Mouse (Mus musculus): ENCODE results near the gene Cd302. TPM values are rescaled to one million over a fixed set of nuclear protein-coding genes. Genes with fewer than 3 reads are reported as not detected.

Gene Cd302
- 0.41 TPM for total RNA-seq (2023)

DNA sequence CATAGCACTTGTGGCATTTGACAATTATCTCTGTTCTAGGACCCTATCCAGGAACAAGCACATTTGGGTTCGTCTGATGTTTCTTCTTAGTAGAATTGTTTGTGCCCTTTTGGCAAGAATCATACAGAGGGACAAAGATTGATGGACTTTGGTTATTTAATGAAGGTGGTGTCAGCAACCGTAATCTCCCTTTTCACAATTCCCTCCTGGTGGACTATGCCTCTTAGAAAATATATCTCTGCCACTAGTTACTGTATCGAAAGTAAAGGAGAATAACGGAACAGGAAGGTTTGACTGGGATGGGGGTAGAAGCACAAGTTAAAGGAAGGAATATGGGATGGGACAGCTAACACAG, at the start of gene Cd302:
Gene Cd302, minus strand, starts transcription at position 22 of the 355 bp plus-strand sequence.

GRCm38 (mm10) chr2:60209703-60210651, 74.3 kb downstream of the Cd302 start, which contains the start of the genes Baz2b and March7:
Gene Baz2b, minus strand, starts transcription at chr2:60209839.
Gene March7, plus strand, starts transcription at chr2:60209887.

Other genes with a start within 250 kb of the Cd302 start
- gene Baz2b, start 74.6 kb downstream of the Cd302 start, total RNA-seq (2023): 118 TPM
- gene March7, start 74.6 kb downstream of the Cd302 start, total RNA-seq (2023): 413 TPM
- gene Ly75, start 98.8 kb upstream of the Cd302 start, total RNA-seq (2023): 20.3 TPM

Measured in CD4-positive naive resting alpha-beta T cell, adult 76 days (primary cell).